Mouse (Mus musculus) heart, embryonic 11.5 days (tissue): ENCODE data around the gene Chst12. TPM values are rescaled to one million over a fixed set of nuclear protein-coding genes. Genes with fewer than 3 reads are reported as not detected.

Experiments
- ATAC-seq: fragments of 200-750 bp; cut with Nextera tagmentation; replicated peaks from 2 replicates; pipeline ENCODE4 v1.8.0; 2017; ENCODE audit warnings: moderate library complexity; ENCODE audit not compliant: insufficient number of reproducible peaks, low FRiP score, low TSS enrichment
- H3K27ac ChIP-seq: fragments of 300-500 bp; sonication (generic); 2 replicates; pipeline ENCODE4 v1.5.1; 2014; ENCODE audit warnings: mild to moderate bottlenecking, low read depth, low read length
- H3K27me3 ChIP-seq: fragments of 300-500 bp; sonication (generic); 2 replicates; pipeline ENCODE4 v1.6.1; 2014; ENCODE audit warnings: mild to moderate bottlenecking, low read length, mixed read lengths; ENCODE audit not compliant: control insufficient read depth, insufficient read depth
- H3K36me3 ChIP-seq: fragments of 300-500 bp; sonication (generic); 2 replicates; pipeline ENCODE4 v1.6.1; 2014; ENCODE audit warnings: mild to moderate bottlenecking, low read length, moderate library complexity, mixed read lengths; ENCODE audit not compliant: control insufficient read depth, insufficient read depth
- H3K4me1 ChIP-seq: fragments of 300-500 bp; sonication (generic); 2 replicates; pipeline ENCODE4 v1.6.1; 2014; ENCODE audit warnings: low read length; ENCODE audit not compliant: control insufficient read depth, insufficient read depth
- H3K4me2 ChIP-seq: fragments of 300-500 bp; sonication (generic); 2 replicates; pipeline ENCODE4 v1.6.1; 2014; ENCODE audit warnings: mild to moderate bottlenecking, moderate library complexity
- H3K4me3 ChIP-seq: fragments of 300-500 bp; sonication (generic); 2 replicates; pipeline ENCODE4 v1.5.1; 2014; ENCODE audit warnings: low read depth, low read length
- H3K9ac ChIP-seq: fragments of 300-500 bp; sonication (generic); 2 replicates; pipeline ENCODE4 v1.6.1; 2014; ENCODE audit warnings: mild to moderate bottlenecking, low read depth, low read length, moderate library complexity
- H3K9me3 ChIP-seq: fragments of 300-500 bp; sonication (generic); replicated peaks from 2 replicates; pipeline ENCODE4 v1.6.1; 2016; ENCODE audit warnings: low read length; ENCODE audit not compliant: control insufficient read depth
- WGBS: fragments of 180-500 bp; shearing (Covaris S2); extraction: QIAGEN DNeasy Blood & Tissue Kit; methylation state at CpG from one replicate; pipeline ENCODE4 v1.1.7; 2014; ENCODE audit not compliant: insufficient replicate concordance; 5-methylcytosine and 5-hydroxymethylcytosine counted together
- polyA plus RNA-seq: library from polyadenylated mRNA; unstranded; fragments of >200 nt; fragmentation: Nextera tagmentation; extraction: Ambion mirVana; gene quantifications from 2 replicates; pipeline ENCODE4 v1.2.1, GENCODE M21; 2014

Gene Chst12
- polyA plus RNA-seq, 1 experiment from 2014 or later = 17.4 TPM

- Histone ChIP-seq H3K9ac (no peak overlapping the region), H3K27me3 (no peaks in the 10 kb centered on the region), H3K36me3 (no peaks in the 10 kb centered on the region), H3K27ac (no peak overlapping the region), H3K9me3 (no peaks in the 10 kb centered on the region), H3K4me3 (no peak overlapping the region), H3K4me2 (peak overlapping the region; percentile 6; the same call in 1 of the 2 replicates), H3K4me1 (peaks cover 27% of the 10 kb centered on the region)
- WGBS = 64% methylated on average over 27 of the region's 27 CpGs
- no peak for ATAC-seq
Observed at GRCm38 (mm10) chr5:140510012-140511000, 5.0 kb downstream of the Chst12 start.

GRCm38 (mm10) chr5:140513921-140514320 is 8.6 kb downstream of the Chst12 start:
- H3K36me3 ChIP-seq = no peaks in the 10 kb centered on the region
- no peak overlapping the region for H3K9ac ChIP-seq
- H3K4me3 ChIP-seq = no peak overlapping the region
- H3K4me2 ChIP-seq = no peak overlapping the region
- no peaks in the 10 kb centered on the region for H3K27me3 ChIP-seq
- no peaks in the 10 kb centered on the region for H3K9me3 ChIP-seq
- WGBS = 73% methylated on average over 8 of the region's 8 CpGs
- peaks cover 23% of the 10 kb centered on the region for H3K4me1 ChIP-seq
- peak overlapping the region; percentile 54; the same call in 1 of the 2 replicates for H3K27ac ChIP-seq
- ATAC-seq = no peak

- 0 out of 2 replicates have a peak overlapping the region, but pooled peaks have one; percentile 17 for H3K9ac ChIP-seq
- no peak overlapping the region for H3K4me2 ChIP-seq
- peak overlapping the region; percentile 54 for H3K27ac ChIP-seq
- no peaks in the 10 kb centered on the region for H3K9me3 ChIP-seq
- ATAC-seq = peak; percentile 41; the same call in 1 of the 2 replicates
- 20% methylated on average over 7 of the region's 7 CpGs for WGBS
- no peak overlapping the region for H3K4me3 ChIP-seq
- no peaks in the 10 kb centered on the region for H3K36me3 ChIP-seq
- H3K27me3 ChIP-seq = no peaks in the 10 kb centered on the region
- H3K4me1 ChIP-seq = peaks cover 25% of the 10 kb centered on the region
Observed at GRCm38 (mm10) chr5:140514799-140515486, 9.6 kb downstream of the Chst12 start.

- no peak overlapping the region for H3K4me3 ChIP-seq
- H3K4me2 ChIP-seq = no peak overlapping the region
- 84% methylated on average over 21 of the region's 21 CpGs for WGBS
- H3K27me3 ChIP-seq = no peaks in the 10 kb centered on the region
- H3K36me3 ChIP-seq = no peaks in the 10 kb centered on the region
- ATAC-seq = no peak
- H3K9me3 ChIP-seq = no peaks in the 10 kb centered on the region
- H3K27ac ChIP-seq = peak overlapping the region; percentile 66
- peaks cover 25% of the 10 kb centered on the region for H3K4me1 ChIP-seq
- 0 out of 2 replicates have a peak overlapping the region, but pooled peaks have one; percentile 34 for H3K9ac ChIP-seq
Observed at GRCm38 (mm10) chr5:140517159-140517920, 12.0 kb downstream of the Chst12 start.

- H3K36me3 ChIP-seq = no peaks in the 10 kb centered on the region
- peaks cover 25% of the 10 kb centered on the region for H3K4me1 ChIP-seq
- H3K9me3 ChIP-seq = no peaks in the 10 kb centered on the region
- H3K27me3 ChIP-seq = no peaks in the 10 kb centered on the region
- no peak for ATAC-seq
- WGBS = 80% methylated on average over 4 of the region's 4 CpGs
- no peak overlapping the region for H3K4me2 ChIP-seq
- no peak overlapping the region for H3K4me3 ChIP-seq
- peak overlapping the region; percentile 66 for H3K27ac ChIP-seq
- H3K9ac ChIP-seq = 0 out of 2 replicates have a peak overlapping the region, but pooled peaks have one; percentile 34
Observed at GRCm38 (mm10) chr5:140517921-140518230, 12.5 kb downstream of the Chst12 start.

GRCm38 (mm10) chr5:140521196-140521595 is 15.8 kb downstream of the Chst12 start:
- H3K4me2 ChIP-seq = no peak overlapping the region
- H3K9ac ChIP-seq = no peak overlapping the region
- H3K4me3 ChIP-seq = no peak overlapping the region
- no peaks in the 10 kb centered on the region for H3K27me3 ChIP-seq
- no peaks in the 10 kb centered on the region for H3K9me3 ChIP-seq
- H3K36me3 ChIP-seq = peaks cover 20% of the 10 kb centered on the region
- WGBS = 68% methylated on average over 1 of the region's 1 CpGs
- peaks cover 12% of the 10 kb centered on the region for H3K4me1 ChIP-seq
- no peak overlapping the region for H3K27ac ChIP-seq
- no peak for ATAC-seq

- Histone ChIP-seq H3K4me3 (no peak overlapping the region), H3K36me3 (peaks cover 26% of the 10 kb centered on the region), H3K27ac (no peak overlapping the region), H3K4me1 (no peaks in the 10 kb centered on the region), H3K9ac (no peak overlapping the region), H3K9me3 (no peaks in the 10 kb centered on the region), H3K4me2 (no peak overlapping the region), H3K27me3 (no peaks in the 10 kb centered on the region)
- WGBS = 83% methylated on average over 2 of the region's 2 CpGs
- no peak for ATAC-seq
Observed at GRCm38 (mm10) chr5:140526754-140527153, 21.4 kb downstream of the Chst12 start.

- no peak overlapping the region for H3K4me3 ChIP-seq
- H3K9ac ChIP-seq = no peak overlapping the region
- H3K9me3 ChIP-seq = no peaks in the 10 kb centered on the region
- 69% methylated on average over 13 of the region's 13 CpGs for WGBS
- no peak overlapping the region for H3K4me2 ChIP-seq
- no peaks in the 10 kb centered on the region; the same call in 1 of the 2 replicates for H3K27me3 ChIP-seq
- peaks cover 6% of the 10 kb centered on the region; the same call in 1 of the 2 replicates for H3K4me1 ChIP-seq
- ATAC-seq = no peak
- H3K27ac ChIP-seq = no peak overlapping the region
- H3K36me3 ChIP-seq = no peaks in the 10 kb centered on the region
Observed at GRCm38 (mm10) chr5:140538111-140538683, 32.8 kb downstream of the Chst12 start.
